Mouse (Mus musculus): ENCODE measurements at regions not wholly inside any gene's neighbourhood (a gene's known extent, or its start where the extent isn't known, plus 50 kb on each side); places are given as distances from the start of the nearest gene placed in this dataset.
"Not testable (repeated sequence)": the region's sequence is repeated elsewhere in the genome, so short reads cannot be mapped to it uniquely, and the experiment has no call there.

- not testable (repeated sequence) for H3K4me1 ChIP-seq (ENCODE audit: insufficient read depth); H3K27me3 ChIP-seq (ENCODE audit: insufficient read depth, low read length); DNase-seq; H3K9me3 ChIP-seq (ENCODE audit: low read length); H3K36me3 ChIP-seq (ENCODE audit: insufficient read depth); ATAC-seq; H3K4me3 ChIP-seq (ENCODE audit: low read depth, low read length); H3K9ac ChIP-seq; H3K27ac ChIP-seq (ENCODE audit: low read depth, low read length); H3K4me2 ChIP-seq (ENCODE audit: low read depth)
- 73% methylated on average over 1 of the region's 1 CpGs for WGBS
These were observed 105.7 kb upstream of the Afdn start for GRCm38 (mm10) chr17:13654606-13655005.

GRCm38 (mm10) chr17:13656065-13656464, 104.3 kb upstream of the Afdn start:
- DNase-seq: no peak
- 26% methylated on average over 3 of the region's 3 CpGs for WGBS

GRCm38 (mm10) chr17:13656485-13657181, 103.7 kb upstream of the Afdn start:
- 2% methylated on average over 11 of the region's 15 CpGs for WGBS
- DNase-seq: no peak

More at GRCm38 (mm10) chr17:13656065-13656464, 104.3 kb upstream of the Afdn start:
- ATAC-seq: no peak
- Histone ChIP-seq H3K4me1 (ENCODE audit: insufficient read depth) (peaks cover 8% of the 10 kb centered on the region; the same call in 1 of the 2 replicates), H3K9ac (no peak overlapping the region), H3K4me3 (ENCODE audit: low read depth, low read length) (no peak overlapping the region), H3K27ac (ENCODE audit: low read depth, low read length) (no peak overlapping the region), H3K36me3 (ENCODE audit: insufficient read depth) (no peaks in the 10 kb centered on the region), H3K4me2 (ENCODE audit: low read depth) (peak overlapping the region; percentile 27), H3K27me3 (ENCODE audit: insufficient read depth, low read length) (no peaks in the 10 kb centered on the region), H3K9me3 (ENCODE audit: low read length) (no peaks in the 10 kb centered on the region)
- no peak for TF ChIP-seq CTCF (IDR thresholded peaks at IDR 0.05; ENCODE audit: low read depth)

GRCm38 (mm10) chr17:13657182-13657562, 103.2 kb upstream of the Afdn start:
- no peak for ATAC-seq
- no peak for TF ChIP-seq CTCF (IDR thresholded peaks at IDR 0.05; ENCODE audit: low read depth)
- peak overlapping the region; percentile 22 for H3K27ac ChIP-seq (ENCODE audit: low read depth, low read length)
- no peaks in the 10 kb centered on the region for H3K27me3 ChIP-seq (ENCODE audit: insufficient read depth, low read length)
- H3K36me3 ChIP-seq (ENCODE audit: insufficient read depth): no peaks in the 10 kb centered on the region
- H3K4me2 ChIP-seq (ENCODE audit: low read depth): peak overlapping the region; percentile 27; the same call in 1 of the 2 replicates
- H3K4me1 ChIP-seq (ENCODE audit: insufficient read depth): peaks cover 8% of the 10 kb centered on the region; the same call in 1 of the 2 replicates
- WGBS: 24% methylated on average over 10 of the region's 10 CpGs
- no peak for DNase-seq
- H3K9me3 ChIP-seq (ENCODE audit: low read length): no peaks in the 10 kb centered on the region
- H3K4me3 ChIP-seq (ENCODE audit: low read depth, low read length): no peak overlapping the region
- H3K9ac ChIP-seq: 0 out of 2 replicates have a peak overlapping the region, but pooled peaks have one; percentile 28

More at GRCm38 (mm10) chr17:13656485-13657181, 103.7 kb upstream of the Afdn start:
- Histone ChIP-seq H3K36me3 (ENCODE audit: insufficient read depth) (no peaks in the 10 kb centered on the region), H3K4me2 (ENCODE audit: low read depth) (peak overlapping the region; percentile 27), H3K9me3 (ENCODE audit: low read length) (no peaks in the 10 kb centered on the region), H3K27me3 (ENCODE audit: insufficient read depth, low read length) (no peaks in the 10 kb centered on the region), H3K27ac (ENCODE audit: low read depth, low read length) (peak overlapping the region; percentile 22), H3K4me1 (ENCODE audit: insufficient read depth) (peaks cover 8% of the 10 kb centered on the region; the same call in 1 of the 2 replicates), H3K4me3 (ENCODE audit: low read depth, low read length) (no peak overlapping the region), H3K9ac (0 out of 2 replicates have a peak overlapping the region, but pooled peaks have one; percentile 28)
- ATAC-seq: peak; percentile 23
- no peak for TF ChIP-seq CTCF (IDR thresholded peaks at IDR 0.05; ENCODE audit: low read depth)

- peaks cover 8% of the 10 kb centered on the region; the same call in 1 of the 2 replicates for H3K4me1 ChIP-seq (ENCODE audit: insufficient read depth)
- no peaks in the 10 kb centered on the region for H3K9me3 ChIP-seq (ENCODE audit: low read length)
- no peak overlapping the region for H3K4me3 ChIP-seq (ENCODE audit: low read depth, low read length)
- peak overlapping the region; percentile 66 for H3K27ac ChIP-seq (ENCODE audit: low read depth, low read length)
- no peaks in the 10 kb centered on the region for H3K27me3 ChIP-seq (ENCODE audit: insufficient read depth, low read length)
- H3K4me2 ChIP-seq (ENCODE audit: low read depth): no peak overlapping the region
- ATAC-seq (peak; percentile 79), DNase-seq (peak; percentile 58)
- no peaks in the 10 kb centered on the region for H3K36me3 ChIP-seq (ENCODE audit: insufficient read depth)
- no peak for TF ChIP-seq CTCF (IDR thresholded peaks at IDR 0.05; ENCODE audit: low read depth)
- H3K9ac ChIP-seq: peak overlapping the region; percentile 29; the same call in 1 of the 2 replicates
- 26% methylated on average over 9 of the region's 9 CpGs for WGBS
These were observed 102.6 kb upstream of the Afdn start for GRCm38 (mm10) chr17:13657656-13658292.

GRCm38 (mm10) chr17:13658321-13658978, 101.9 kb upstream of the Afdn start:
- Histone ChIP-seq H3K4me3 (ENCODE audit: low read depth, low read length) (no peak overlapping the region), H3K4me2 (ENCODE audit: low read depth) (no peak overlapping the region), H3K4me1 (ENCODE audit: insufficient read depth) (peaks cover 8% of the 10 kb centered on the region; the same call in 1 of the 2 replicates), H3K27me3 (ENCODE audit: insufficient read depth, low read length) (no peaks in the 10 kb centered on the region), H3K9me3 (ENCODE audit: low read length) (no peaks in the 10 kb centered on the region), H3K27ac (ENCODE audit: low read depth, low read length) (peak overlapping the region; percentile 66), H3K9ac (no peak overlapping the region), H3K36me3 (ENCODE audit: insufficient read depth) (no peaks in the 10 kb centered on the region)
- no peak for TF ChIP-seq CTCF (IDR thresholded peaks at IDR 0.05; ENCODE audit: low read depth)
- WGBS: 31% methylated on average over 3 of the region's 3 CpGs
- ATAC-seq: peak; percentile 15; the same call in 1 of the 2 replicates
- DNase-seq: no peak

Data from forebrain, postnatal 0 days (tissue).